Mouse (Mus musculus) heart, adult 2 months (tissue): ENCODE results near the gene Adssl1. TPM values are rescaled to one million over a fixed set of nuclear protein-coding genes. Genes with fewer than 3 reads are reported as not detected.
A peak's percentile ranks its signal among the peaks of the same experiment; 100 is the strongest.

ENCODE experiments used
- DNase-seq, 2 experiments: peaks; one replicate each; pipeline ENCODE4 v3.0.0; 2021
- H3K27ac ChIP-seq: fragments of 200-600 bp; 2 replicates; pipeline ENCODE4 v1.8.1; 2022
- H3K27me3 ChIP-seq: fragments of 200-500 bp; 2 replicates; pipeline ENCODE4 v1.6.1; 2012; ENCODE audit warnings: mild to moderate bottlenecking, low read length, inconsistent platforms, mixed read lengths; ENCODE audit not compliant: control insufficient read depth, insufficient read depth
- H3K36me3 ChIP-seq: fragments of 200-500 bp; 2 replicates; pipeline ENCODE4 v1.6.1; 2012; ENCODE audit warnings: low read length, inconsistent platforms; ENCODE audit not compliant: control insufficient read depth, insufficient read depth
- H3K4me1 ChIP-seq: fragments of 200-500 bp; 2 replicates; pipeline ENCODE4 v1.6.1; 2011; ENCODE audit warnings: low read length; ENCODE audit not compliant: control insufficient read depth, insufficient read depth
- H3K4me3 ChIP-seq: fragments of 200-600 bp; 2 replicates; pipeline ENCODE4 v1.8.1; 2022
- H3K79me2 ChIP-seq: fragments of 200-500 bp; replicated peaks from 2 replicates; pipeline ENCODE4 v1.6.1; 2012; ENCODE audit warnings: mild to moderate bottlenecking, inconsistent platforms, low read length, moderate library complexity, mixed read lengths; ENCODE audit not compliant: control insufficient read depth, insufficient read depth
- H3K9ac ChIP-seq: fragments of 200-500 bp; 2 replicates; pipeline ENCODE4 v1.6.1; 2012; ENCODE audit warnings: low read depth, mild to moderate bottlenecking, control low read depth, inconsistent platforms, low read length, mixed read lengths
- CTCF ChIP-seq: fragments of 200-600 bp; IDR thresholded peaks from 2 replicates; pipeline ENCODE4 v1.8.1; 2022; ENCODE audit warnings: antibody characterized with exemption, mild to moderate bottlenecking, moderate library complexity
- EP300 ChIP-seq: fragments of 200-500 bp; IDR thresholded peaks from 2 replicates; pipeline ENCODE4 v1.6.1; 2011; ENCODE audit warnings: low read depth, low read length, control low read depth; ENCODE audit not compliant: insufficient read depth
- POLR2A ChIP-seq: fragments of 200-500 bp; IDR thresholded peaks from 2 replicates; pipeline ENCODE4 v1.6.1; 2011; ENCODE audit warnings: mild to moderate bottlenecking, low read depth, low read length, control low read depth; ENCODE audit not compliant: insufficient read depth
- WGBS: fragments of 180-500 bp; shearing (Covaris S2); methylation state at CpG from one replicate; pipeline ENCODE4 v1.1.7; 2018; 5-methylcytosine and 5-hydroxymethylcytosine counted together
- intact Hi-C: fragments of 180-260 bp; cut with DNase I; formaldehyde crosslinking; loops from one replicate; pipeline ENCODE4 v1.15.1; 2025
- polyA plus RNA-seq: library from polyadenylated mRNA; depleted of rRNA; stranded (reverse); fragments of >200 nt; gene quantifications from 2 replicates; pipeline ENCODE4 v1.2.3, GENCODE M21; 2012
- total RNA-seq, 2 experiments: library from RNA; stranded (reverse); gene quantifications; 2 replicates each; pipeline ENCODE4 v1.2.3; 2021

Adssl1 gene
- total and polyA plus RNA-seq, 3 experiments, result 98.2 to 173 (median 150) TPM

- Histone ChIP-seq H3K27me3 (no peaks in the 10 kb centered on the region), H3K27ac (peak overlapping the region; percentile 97), H3K4me1 (peaks cover 9% of the 10 kb centered on the region), H3K9ac (no peak overlapping the region), H3K79me2 (no peaks in the 10 kb centered on the region), H3K4me3 (no peak overlapping the region), H3K36me3 (no peaks in the 10 kb centered on the region)
- TF ChIP-seq CTCF, result no peak
- 0 out of 2 replicates have a peak, but pooled peaks have one; percentile 10 for TF ChIP-seq POLR2A
- no peak for TF ChIP-seq EP300
- intact Hi-C loops, result loop anchor here (5.0 kb wide), 1 partner anchor 125 kb away; no protein-coding TSS in a partner anchor
- WGBS, result 41% methylated on average over 11 of the region's 11 CpGs
- DNase-seq, result peak in 1 of 2 experiments; percentile 57
These were observed 2.7 kb upstream of the Adssl1 start for GRCm38 (mm10) chr12:112617184-112617583.

DNA sequence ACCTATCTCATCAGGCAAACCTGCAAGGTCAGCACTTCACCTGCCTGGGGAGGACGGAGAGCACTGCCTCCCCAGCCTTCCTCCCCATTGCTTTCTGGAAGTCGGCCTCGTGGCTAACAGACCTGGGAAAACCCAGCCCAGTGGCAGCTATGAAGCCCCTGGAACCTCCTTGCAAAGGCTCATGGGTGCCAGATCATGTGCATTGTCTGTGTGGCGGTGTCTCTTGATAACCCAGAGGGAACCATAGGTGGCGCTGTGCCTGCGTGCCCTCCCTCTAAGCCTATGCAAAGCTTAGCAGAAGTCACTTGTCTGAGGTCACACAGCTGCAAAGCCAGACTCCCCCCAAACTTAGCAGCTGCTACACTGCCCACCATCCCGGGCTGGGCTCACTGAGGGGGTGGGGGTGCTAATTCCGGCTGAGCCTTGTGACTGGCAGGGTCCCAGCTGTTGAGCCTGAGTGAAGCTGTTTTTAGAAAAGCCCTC is 1.9 kb upstream of the Adssl1 start:
- Histone ChIP-seq H3K4me3 (no peak overlapping the region), H3K36me3 (no peaks in the 10 kb centered on the region), H3K9ac (no peak overlapping the region)

GRCm38 (mm10) chr12:112618981-112619685 is 712 bp upstream of the Adssl1 start:
- no peaks in the 10 kb centered on the region for H3K36me3 ChIP-seq
- no peaks in the 10 kb centered on the region for H3K27me3 ChIP-seq
- WGBS, result 28% methylated on average over 13 of the region's 13 CpGs
- TF ChIP-seq EP300 (peak; percentile 70), POLR2A (peak; percentile 92), CTCF (no peak)
- peak overlapping the region; percentile 97 for H3K27ac ChIP-seq
- peak overlapping the region; percentile 80 for H3K9ac ChIP-seq
- intact Hi-C loops, result loop anchor here (5.0 kb wide), 1 partner anchor 127 kb away; no protein-coding TSS in a partner anchor
- H3K4me1 ChIP-seq, result peaks cover 14% of the 10 kb centered on the region
- H3K79me2 ChIP-seq, result no peaks in the 10 kb centered on the region
- peak; percentile 70 to 78 for DNase-seq
- H3K4me3 ChIP-seq, result peak overlapping the region; percentile 60

More for the DNA sequence above, 1.9 kb upstream of the Adssl1 start:
- TF ChIP-seq POLR2A (peak; percentile 25; the same call in 1 of the 2 replicates), CTCF (peak; percentile 84), EP300 (peak; percentile 82)
- Histone ChIP-seq H3K27me3 (no peaks in the 10 kb centered on the region), H3K79me2 (no peaks in the 10 kb centered on the region), H3K27ac (peak overlapping the region; percentile 97), H3K4me1 (peaks cover 9% of the 10 kb centered on the region)
- peak; percentile 76 to 82 for DNase-seq
- intact Hi-C loops, result loop anchor here (5.0 kb wide), 1 partner anchor 126 kb away; no protein-coding TSS in a partner anchor
- WGBS, result 7% methylated on average over 8 of the region's 8 CpGs

GRCm38 (mm10) chr12:112620354-112621061 is 663 bp downstream of the Adssl1 start:
- Histone ChIP-seq H3K27me3 (no peaks in the 10 kb centered on the region), H3K27ac (peak overlapping the region; percentile 97), H3K9ac (peak overlapping the region; percentile 80), H3K4me3 (peak overlapping the region; percentile 60), H3K79me2 (no peaks in the 10 kb centered on the region), H3K36me3 (no peaks in the 10 kb centered on the region), H3K4me1 (peaks cover 14% of the 10 kb centered on the region)
- DNase-seq, result peak in 1 of 2 experiments; percentile 49
- TF ChIP-seq EP300 (0 out of 2 replicates have a peak, but pooled peaks have one; percentile 32), POLR2A (peak; percentile 31; the same call in 1 of the 2 replicates), CTCF (no peak)
- WGBS, result 20% methylated on average over 16 of the region's 16 CpGs
- intact Hi-C loops, result no loop called here

DNA sequence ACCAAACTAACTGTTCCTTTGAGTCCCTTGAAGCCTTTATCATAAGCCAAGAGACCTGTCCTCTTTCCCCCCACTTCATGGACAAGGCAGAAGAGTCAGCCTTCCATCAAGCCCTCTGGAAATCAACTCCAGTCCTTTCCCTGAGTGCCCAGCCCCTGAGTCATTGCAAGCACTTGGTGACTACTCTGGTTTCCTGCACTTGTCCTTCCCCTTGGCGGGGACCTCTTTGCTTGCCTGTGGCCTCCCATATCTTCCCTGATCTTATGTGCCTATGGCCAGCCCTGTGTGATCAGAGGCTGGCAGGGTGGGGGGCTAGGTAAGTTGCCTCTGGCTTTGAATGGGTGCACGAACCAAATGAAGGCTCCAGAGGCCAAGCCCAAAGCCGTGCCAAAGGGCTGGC is 2.1 kb downstream of the Adssl1 start:
- TF ChIP-seq EP300 (no peak), CTCF (no peak), POLR2A (no peak)
- Histone ChIP-seq H3K4me1 (peaks cover 17% of the 10 kb centered on the region), H3K4me3 (no peak overlapping the region), H3K9ac (no peak overlapping the region), H3K27me3 (no peaks in the 10 kb centered on the region), H3K79me2 (no peaks in the 10 kb centered on the region), H3K27ac (no peak overlapping the region), H3K36me3 (no peaks in the 10 kb centered on the region)
- intact Hi-C loops, result no loop called here
- 77% methylated on average over 3 of the region's 3 CpGs for WGBS
- no peak for DNase-seq
